Mouse (Mus musculus) adrenal gland, adult 18-20 months (tissue): ENCODE measurements at regions not wholly inside any gene's neighbourhood (a gene's known extent, or its start where the extent isn't known, plus 50 kb on each side); places are given as distances from the start of the nearest gene placed in this dataset.

Experiments used
- DNase-seq, 2 experiments: peaks; one replicate each; pipeline ENCODE4 v3.0.0; 2021 to 2022; ENCODE audit warnings: low spot score in 2 of 2

GRCm38 (mm10) chr17:88303991-88304390 lies 136.5 kb upstream of the Foxn2 start:
- peak; percentile 35 to 41 for DNase-seq

- no peak for DNase-seq
Observed at GRCm38 (mm10) chr17:88305165-88305564, 135.3 kb upstream of the Foxn2 start.

GRCm38 (mm10) chr17:88306325-88306724 lies 134.2 kb upstream of the Foxn2 start:
- DNase-seq: no peak

GRCm38 (mm10) chr17:88307082-88307481 lies 133.4 kb upstream of the Foxn2 start:
- DNase-seq: no peak

- DNase-seq: no peak
Observed at GRCm38 (mm10) chr17:88307826-88308225, 132.7 kb upstream of the Foxn2 start.

GRCm38 (mm10) chr17:88312876-88313275 lies 127.6 kb upstream of the Foxn2 start:
- no peak for DNase-seq

GRCm38 (mm10) chr17:88316213-88316967 lies 124.1 kb upstream of the Foxn2 start:
- DNase-seq: no peak

GRCm38 (mm10) chr17:88317311-88317710 lies 123.2 kb upstream of the Foxn2 start:
- no peak for DNase-seq

- DNase-seq: no peak
Observed at GRCm38 (mm10) chr17:88317806-88318205, 122.7 kb upstream of the Foxn2 start.

- no peak for DNase-seq
Observed at GRCm38 (mm10) chr17:88318207-88318791, 122.2 kb upstream of the Foxn2 start.

GRCm38 (mm10) chr17:88318936-88319335 lies 121.6 kb upstream of the Foxn2 start:
- DNase-seq: no peak

- DNase-seq: no peak
Observed at GRCm38 (mm10) chr17:88320686-88321085, 119.8 kb upstream of the Foxn2 start.

- DNase-seq: no peak
Observed at GRCm38 (mm10) chr17:88325326-88325909, 115.1 kb upstream of the Foxn2 start.

GRCm38 (mm10) chr17:88325910-88326739 lies 114.4 kb upstream of the Foxn2 start:
- no peak for DNase-seq

- no peak for DNase-seq
Observed at GRCm38 (mm10) chr17:88326740-88327123, 113.8 kb upstream of the Foxn2 start.

- no peak for DNase-seq
Observed at GRCm38 (mm10) chr17:88327791-88328190, 112.7 kb upstream of the Foxn2 start.

- DNase-seq: no peak
Observed at GRCm38 (mm10) chr17:88328807-88329206, 111.7 kb upstream of the Foxn2 start.

- DNase-seq: peak; percentile 29 to 34
Observed at GRCm38 (mm10) chr17:88329715-88330114, 110.8 kb upstream of the Foxn2 start.

GRCm38 (mm10) chr17:88330129-88330528 lies 110.4 kb upstream of the Foxn2 start:
- DNase-seq: no peak

GRCm38 (mm10) chr17:88333816-88334215 lies 106.7 kb upstream of the Foxn2 start:
- DNase-seq: no peak

GRCm38 (mm10) chr17:88335271-88335670 lies 105.2 kb upstream of the Foxn2 start:
- DNase-seq: no peak
